Mouse (Mus musculus) cerebellum, adult 2 months (tissue): ENCODE data around the gene Ptprcap.

Experiments used
- CTCF ChIP-seq: fragments of 200-500 bp; IDR thresholded peaks from 2 replicates; pipeline ENCODE4 v1.5.1; 2011; ENCODE audit warnings: low read depth, mild to moderate bottlenecking, control low read depth, low read length, moderate library complexity, borderline replicate concordance; ENCODE audit not compliant: insufficient read depth
- POLR2A ChIP-seq: fragments of 200-500 bp; IDR thresholded peaks from 2 replicates; pipeline ENCODE4 v1.6.1; 2011; ENCODE audit warnings: low read length, control low read depth, borderline replicate concordance; ENCODE audit not compliant: insufficient read depth

GRCm38 (mm10) chr19:4144550-4145498 is 8.6 kb upstream of the Ptprcap start:
- TF ChIP-seq POLR2A (no peak), CTCF (no peak)
